Mouse (Mus musculus) stomach, postnatal 0 days (tissue): ENCODE measurements around the gene Itgax. TPM values are rescaled to one million over a fixed set of nuclear protein-coding genes. Genes with fewer than 3 reads are reported as not detected.

Source experiments
- ATAC-seq: fragments of 200-750 bp; cut with Nextera tagmentation; 2 replicates; pipeline ENCODE4 v1.8.0; 2017; ENCODE audit not compliant: low FRiP score, low TSS enrichment
- DNase-seq: peaks from one replicate; pipeline ENCODE4 v3.0.0-alpha.2; 2016; ENCODE audit warnings: low spot score
- H3K27ac ChIP-seq: fragments of 300-500 bp; sonication (generic); replicated peaks from 2 replicates; pipeline ENCODE4 v1.5.1; 2014; ENCODE audit warnings: mild to moderate bottlenecking, control low read depth
- H3K27me3 ChIP-seq: fragments of 300-500 bp; sonication (generic); 2 replicates; pipeline ENCODE4 v1.6.1; 2014; ENCODE audit warnings: low read length; ENCODE audit not compliant: control insufficient read depth, insufficient read depth
- H3K36me3 ChIP-seq: fragments of 300-500 bp; sonication (generic); 2 replicates; pipeline ENCODE4 v1.6.1; 2014; ENCODE audit warnings: low read length, mixed read lengths; ENCODE audit not compliant: control insufficient read depth, insufficient read depth
- H3K4me1 ChIP-seq: fragments of 300-500 bp; sonication (generic); replicated peaks from 2 replicates; pipeline ENCODE4 v1.6.1; 2014; ENCODE audit warnings: antibody characterized with exemption; ENCODE audit not compliant: control insufficient read depth, insufficient read depth
- H3K4me2 ChIP-seq: fragments of 300-500 bp; sonication (generic); replicated peaks from 2 replicates; pipeline ENCODE4 v1.6.1; 2014; ENCODE audit warnings: low read depth, mild to moderate bottlenecking, control low read depth, moderate library complexity
- H3K4me3 ChIP-seq: fragments of 300-500 bp; sonication (generic); 2 replicates; pipeline ENCODE4 v1.5.1; 2014; ENCODE audit warnings: low read depth, low read length, control low read depth
- H3K9ac ChIP-seq: fragments of 300-500 bp; sonication (generic); 2 replicates; pipeline ENCODE4 v1.6.1; 2014; ENCODE audit warnings: mild to moderate bottlenecking, low read length, control low read depth, mixed read lengths
- H3K9me3 ChIP-seq: fragments of 300-500 bp; sonication (generic); 2 replicates; pipeline ENCODE4 v1.6.1; 2016; ENCODE audit warnings: low read length; ENCODE audit not compliant: control insufficient read depth
- CTCF ChIP-seq: IDR thresholded peaks from 2 replicates; pipeline ENCODE4 v1.5.1; 2016; ENCODE audit warnings: antibody characterized with exemption, low read depth, mild to moderate bottlenecking, moderate library complexity
- EP300 ChIP-seq: optimal IDR thresholded peaks from 2 replicates; pipeline ENCODE3; 2016; ENCODE audit warnings: antibody characterized with exemption
- WGBS: fragments of 180-500 bp; shearing (Covaris S2); extraction: QIAGEN DNeasy Blood & Tissue Kit; methylation state at CpG from one replicate; pipeline ENCODE4 v1.1.7; 2014; 5-methylcytosine and 5-hydroxymethylcytosine counted together
- polyA plus RNA-seq: library from polyadenylated mRNA; unstranded; fragments of >200 nt; fragmentation: Nextera tagmentation; extraction: Ambion mirVana; gene quantifications from 2 replicates; pipeline ENCODE4 v1.2.1, GENCODE M21; 2015

The Itgax gene
- polyA plus RNA-seq, 1 experiment from 2014 or later, result 0.19 TPM

GRCm38 (mm10) chr7:128178385-128178784 lies 49.0 kb downstream of the Itgax start:
- H3K9me3 ChIP-seq, result no peaks in the 10 kb centered on the region
- H3K27ac ChIP-seq, result no peak overlapping the region
- H3K27me3 ChIP-seq, result no peaks in the 10 kb centered on the region
- ATAC-seq, result no peak
- no peak overlapping the region for H3K9ac ChIP-seq
- H3K36me3 ChIP-seq, result no peaks in the 10 kb centered on the region
- DNase-seq, result no peak
- H3K4me2 ChIP-seq, result no peak overlapping the region
- TF ChIP-seq EP300 (no peak), CTCF (no peak)
- H3K4me3 ChIP-seq, result no peak overlapping the region
- WGBS, result 58% methylated on average over 2 of the region's 2 CpGs
- no peaks in the 10 kb centered on the region for H3K4me1 ChIP-seq

- H3K27ac ChIP-seq, result no peak overlapping the region
- TF ChIP-seq CTCF (no peak), EP300 (no peak)
- H3K27me3 ChIP-seq, result no peaks in the 10 kb centered on the region
- no peak overlapping the region for H3K9ac ChIP-seq
- ATAC-seq (no peak), DNase-seq (no peak)
- WGBS, result 72% methylated on average over 7 of the region's 7 CpGs
- no peaks in the 10 kb centered on the region for H3K4me1 ChIP-seq
- no peak overlapping the region for H3K4me3 ChIP-seq
- H3K4me2 ChIP-seq, result no peak overlapping the region
- no peaks in the 10 kb centered on the region for H3K9me3 ChIP-seq
- no peaks in the 10 kb centered on the region for H3K36me3 ChIP-seq
These were observed 50.8 kb downstream of the Itgax start for GRCm38 (mm10) chr7:128180126-128180525.

GRCm38 (mm10) chr7:128180546-128180945 lies 51.2 kb downstream of the Itgax start:
- Histone ChIP-seq H3K4me3 (no peak overlapping the region), H3K4me1 (no peaks in the 10 kb centered on the region), H3K27ac (no peak overlapping the region), H3K9ac (no peak overlapping the region), H3K9me3 (no peaks in the 10 kb centered on the region), H3K27me3 (no peaks in the 10 kb centered on the region), H3K36me3 (no peaks in the 10 kb centered on the region), H3K4me2 (no peak overlapping the region)
- no peak for DNase-seq
- no peak for TF ChIP-seq CTCF
- TF ChIP-seq EP300, result no peak
- WGBS, result 67% methylated on average over 6 of the region's 6 CpGs
- ATAC-seq, result no peak

- H3K27me3 ChIP-seq, result no peaks in the 10 kb centered on the region
- 87% methylated on average over 10 of the region's 10 CpGs for WGBS
These were observed 52.3 kb downstream of the Itgax start for GRCm38 (mm10) chr7:128181691-128182090.

More at GRCm38 (mm10) chr7:128181691-128182090, 52.3 kb downstream of the Itgax start:
- H3K4me3 ChIP-seq, result no peak overlapping the region
- no peaks in the 10 kb centered on the region for H3K4me1 ChIP-seq
- TF ChIP-seq CTCF (no peak), EP300 (no peak)
- ATAC-seq, result no peak
- no peaks in the 10 kb centered on the region for H3K9me3 ChIP-seq
- H3K4me2 ChIP-seq, result no peak overlapping the region
- no peaks in the 10 kb centered on the region for H3K36me3 ChIP-seq
- no peak for DNase-seq
- H3K27ac ChIP-seq, result no peak overlapping the region
- no peak overlapping the region for H3K9ac ChIP-seq

Other genes starting within 250 kb of the Itgax start
- 0.23 and 0.35 TPM in 2 replicates for gene Prss53, start 238.6 kb upstream of the Itgax start, polyA plus RNA-seq
- not detected in 2 replicates for gene Gm21974, start 234.1 kb upstream of the Itgax start, polyA plus RNA-seq
- gene Vkorc1, start 233.9 kb upstream of the Itgax start, polyA plus RNA-seq, result 123 and 130 TPM in 2 replicates
- 102 and 106 TPM in 2 replicates for gene Bckdk, start 225.5 kb upstream of the Itgax start, polyA plus RNA-seq
- 15.1 and 16.6 TPM in 2 replicates for gene Kat8, start 217.0 kb upstream of the Itgax start, polyA plus RNA-seq
- gene Prss8, start 199.4 kb upstream of the Itgax start, polyA plus RNA-seq, result 77.4 and 85.3 TPM in 2 replicates
- gene Prss36, start 182.8 kb upstream of the Itgax start, polyA plus RNA-seq, result 9.1 and 9.7 TPM in 2 replicates
- 124 and 130 TPM in 2 replicates for gene Fus, start 162.1 kb upstream of the Itgax start, polyA plus RNA-seq
- gene Pycard, start 135.7 kb upstream of the Itgax start, polyA plus RNA-seq, result 266 and 273 TPM in 2 replicates
- gene Trim72, start 125.6 kb upstream of the Itgax start, polyA plus RNA-seq, result 0.38 and 0.52 TPM in 2 replicates
- gene Itgam, start 66.9 kb upstream of the Itgax start, polyA plus RNA-seq, result 0.91 and 0.99 TPM in 2 replicates
- not detected in 2 replicates for gene Gm49368, start 66.9 kb upstream of the Itgax start, polyA plus RNA-seq
- gene Itgad, start 24.8 kb downstream of the Itgax start, polyA plus RNA-seq, result not detected in 2 replicates
- gene Cox6a2, start 76.8 kb downstream of the Itgax start, polyA plus RNA-seq, result 0.24 and 0.46 TPM in 2 replicates
- 10.7 and 12.4 TPM in 2 replicates for gene Armc5, start 107.8 kb downstream of the Itgax start, polyA plus RNA-seq
- gene 9130023H24Rik, start 108.5 kb downstream of the Itgax start, polyA plus RNA-seq, result 4.6 and 5.0 TPM in 2 replicates
- 167 and 178 TPM in 2 replicates for gene Tgfb1i1, start 117.3 kb downstream of the Itgax start, polyA plus RNA-seq
- 0.63 and 1.0 TPM in 2 replicates for gene Slc5a2, start 136.1 kb downstream of the Itgax start, polyA plus RNA-seq
- gene BC017158, start 168.6 kb downstream of the Itgax start, polyA plus RNA-seq, result 17.0 and 19.4 TPM in 2 replicates